Mouse (Mus musculus) cerebellum, postnatal 14 days (tissue): Measurements from ENCODE around the gene Miga2.
A peak's percentile ranks its signal among the peaks of the same experiment; 100 is the strongest.
"Not testable (repeated sequence)": the region's sequence is repeated elsewhere in the genome, so short reads cannot be mapped to it uniquely, and the experiment has no call there.

Experiments
- DNase-seq, 2 experiments: peaks; one replicate each; pipeline ENCODE4 v3.0.0; 2021; ENCODE audit warnings: mixed read lengths in 2 of 2

Miga2 gene

GRCm38 (mm10) chr2:30399191-30400171, 35.4 kb downstream of the Miga2 start:
- peak; percentile 62 to 77 for DNase-seq

- DNase-seq: no peak
Measured at GRCm38 (mm10) chr2:30401581-30401980, 37.5 kb downstream of the Miga2 start.

GRCm38 (mm10) chr2:30402351-30402826, 38.4 kb downstream of the Miga2 start:
- peak; percentile 68 to 79 for DNase-seq

GRCm38 (mm10) chr2:30402843-30403242, 38.8 kb downstream of the Miga2 start:
- DNase-seq: peak; percentile 40 to 47

- peak; percentile 52 to 64 for DNase-seq
Measured at GRCm38 (mm10) chr2:30403870-30404269, 39.8 kb downstream of the Miga2 start.

- DNase-seq: no peak
Measured at GRCm38 (mm10) chr2:30407221-30407620, 43.2 kb downstream of the Miga2 start.

- no peak for DNase-seq
Measured at GRCm38 (mm10) chr2:30407778-30408177, 43.7 kb downstream of the Miga2 start.

GRCm38 (mm10) chr2:30408452-30409100, 44.5 kb downstream of the Miga2 start:
- no peak for DNase-seq

- DNase-seq: no peak
Measured at GRCm38 (mm10) chr2:30409454-30410176, 45.6 kb downstream of the Miga2 start.

GRCm38 (mm10) chr2:30413038-30413973, 49.3 kb downstream of the Miga2 start:
- peak in 1 of 2 experiments; percentile 49 for DNase-seq

GRCm38 (mm10) chr2:30414101-30414500, 50.1 kb downstream of the Miga2 start:
- DNase-seq: peak; percentile 61 to 69

- DNase-seq: no peak
Measured at GRCm38 (mm10) chr2:30414681-30415080, 50.6 kb downstream of the Miga2 start.

GRCm38 (mm10) chr2:30415157-30415935, 51.3 kb downstream of the Miga2 start, which contains the start of gene Crat:
TSS of gene Crat (minus strand) at chr2:30415813.
- peak; percentile 90 to 94 for DNase-seq

GRCm38 (mm10) chr2:30415936-30416648, 52.1 kb downstream of the Miga2 start, which contains the start of gene Ptpa:
TSS of gene Ptpa (plus strand) at chr2:30416039.
- peak; percentile 96 to 97 for DNase-seq

GRCm38 (mm10) chr2:30416649-30416965, 52.6 kb downstream of the Miga2 start:
- no peak for DNase-seq

- not testable (repeated sequence) for DNase-seq
Measured at GRCm38 (mm10) chr2:30417154-30417553, 53.1 kb downstream of the Miga2 start.

- DNase-seq: no peak
Measured at GRCm38 (mm10) chr2:30417595-30418165, 53.6 kb downstream of the Miga2 start.

GRCm38 (mm10) chr2:30418259-30418658, 54.2 kb downstream of the Miga2 start:
- DNase-seq: no peak

- DNase-seq: no peak
Measured at GRCm38 (mm10) chr2:30419112-30419511, 55.1 kb downstream of the Miga2 start.

GRCm38 (mm10) chr2:30421432-30421831, 57.4 kb downstream of the Miga2 start:
- DNase-seq: no peak
